Mouse (Mus musculus) heart, adult 2 months (tissue): Measurements from ENCODE around the gene Bmper.

Source experiments
- CTCF ChIP-seq: fragments of 200-600 bp; IDR thresholded peaks from 2 replicates; pipeline ENCODE4 v1.8.1; 2022; ENCODE audit warnings: antibody characterized with exemption, mild to moderate bottlenecking, moderate library complexity
- EP300 ChIP-seq: fragments of 200-500 bp; IDR thresholded peaks from 2 replicates; pipeline ENCODE4 v1.6.1; 2011; ENCODE audit warnings: low read depth, low read length, control low read depth; ENCODE audit not compliant: insufficient read depth

- TF ChIP-seq EP300 (no peak), CTCF (no peak)
Observed at GRCm38 (mm10) chr9:23384880-23385279, 162.0 kb downstream of the Bmper start.
